Mouse (Mus musculus): ENCODE measurements around the gene Angel1. TPM values are rescaled to one million over a fixed set of nuclear protein-coding genes. Genes with fewer than 3 reads are reported as not detected.

Angel1 gene
- 2.7 and 3.4 TPM in 2 replicates for polyA plus RNA-seq (2012; rRNA removed)

DNA sequence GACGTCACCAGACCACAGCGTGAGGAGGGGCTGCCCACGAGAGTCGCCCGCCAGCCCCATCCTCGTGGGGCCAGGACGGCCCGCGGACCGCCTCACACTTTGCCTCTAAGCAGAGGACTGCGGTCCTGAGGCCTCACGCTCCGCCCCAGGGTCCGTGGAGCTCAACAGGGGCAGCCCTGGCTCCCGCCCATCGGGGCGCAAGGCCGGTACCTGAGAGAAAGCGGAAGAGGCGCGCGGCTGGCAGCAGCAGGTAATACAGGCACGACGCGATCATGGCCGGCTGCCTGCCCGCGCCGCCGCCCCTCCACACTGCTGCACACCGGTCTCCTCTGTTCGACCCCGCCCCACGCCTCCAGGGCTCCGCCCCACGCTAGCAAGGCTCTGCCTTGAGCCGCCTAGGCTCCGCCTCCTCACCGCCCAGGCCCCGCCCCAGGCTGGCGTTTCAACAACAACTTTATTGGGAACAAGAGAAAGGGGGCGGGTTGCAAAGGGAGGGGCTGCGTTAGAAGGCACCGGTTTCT lies at the start of gene Angel1:
Gene Angel1, minus strand, starts transcription at position 341 of the 521 bp plus-strand sequence.

DNA sequence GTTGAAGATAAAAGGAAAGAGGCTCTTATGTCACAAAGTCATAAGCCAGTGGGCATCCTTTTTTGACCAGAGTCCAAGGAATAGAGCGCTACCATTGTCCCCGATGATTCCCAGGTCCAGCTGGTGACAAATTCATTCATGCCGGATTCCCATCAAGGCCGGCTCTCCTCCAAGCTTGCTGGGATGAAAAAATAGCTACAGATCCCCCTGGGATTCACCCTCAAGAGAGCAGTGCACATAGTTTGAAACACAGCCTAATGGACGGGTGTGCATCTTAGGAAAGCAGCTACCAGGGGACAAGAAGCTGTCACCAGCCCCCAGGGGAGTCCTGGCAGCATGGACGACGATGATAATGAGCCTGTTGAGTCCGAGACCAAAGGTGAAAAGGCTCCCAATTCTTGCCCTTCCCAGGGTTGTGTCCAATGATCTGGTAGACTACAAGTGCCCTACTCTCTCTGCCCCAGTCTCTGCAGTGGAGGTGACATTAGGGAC lies 8.1 kb upstream of the Angel1 start, which contains the start of gene Lrrc74a:
Gene Lrrc74a, plus strand, starts transcription at position 51 of the 492 bp plus-strand sequence.

DNA sequence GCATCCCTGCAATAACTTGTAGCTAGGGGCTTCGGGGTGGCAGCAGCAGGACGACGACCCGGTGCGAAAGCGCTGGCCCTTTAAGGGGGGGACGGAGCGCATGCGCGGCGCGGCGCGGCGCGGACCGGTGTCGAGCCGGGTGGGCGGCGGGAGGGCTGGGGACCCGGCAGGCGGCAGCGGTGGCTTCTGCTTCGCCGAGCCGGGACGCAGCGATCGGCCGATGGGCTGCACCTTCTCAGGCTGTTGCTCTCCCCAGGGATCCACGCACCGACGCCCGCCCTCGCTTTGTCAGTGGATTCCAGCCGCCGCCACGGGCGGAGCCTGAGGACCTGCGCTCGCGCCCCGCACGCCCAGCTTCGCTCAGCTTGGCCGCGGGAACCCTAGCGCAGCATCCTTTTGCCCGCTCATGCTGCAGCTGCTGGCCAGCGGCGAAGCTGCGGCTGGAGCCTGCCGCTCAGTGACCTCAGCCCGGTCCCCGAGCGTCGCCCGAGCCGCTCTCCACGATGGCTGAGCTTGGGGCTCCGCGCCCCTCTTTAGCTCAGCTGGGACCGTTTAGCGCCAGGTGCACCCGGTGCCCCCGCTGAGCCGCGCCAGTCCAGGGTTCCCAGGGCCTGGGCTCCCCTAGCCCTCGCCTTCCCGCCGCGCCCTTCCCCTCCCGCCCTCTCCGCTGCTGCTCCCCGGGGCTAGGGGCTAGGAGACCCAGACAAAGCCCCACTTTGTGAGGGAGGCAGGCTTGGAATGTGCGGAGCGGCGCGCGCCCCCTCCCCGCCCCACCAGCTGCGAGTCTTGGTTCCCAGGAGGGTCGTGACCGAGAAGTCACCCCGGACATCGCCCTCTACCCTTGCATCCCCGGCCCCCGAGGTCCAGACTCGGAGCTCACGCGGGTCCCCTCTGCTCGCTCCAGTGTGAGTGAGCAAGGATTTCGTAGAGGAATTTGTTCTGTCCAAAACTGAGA lies 47.4 kb downstream of the Angel1 start, which contains the start of gene Vash1:
Gene Vash1, plus strand, starts transcription at position 110 of the 955 bp plus-strand sequence.

Other genes starting within 250 kb of the Angel1 start
- gene Vash1, start 47.8 kb downstream of the Angel1 start, polyA plus RNA-seq (2012; rRNA removed) = 0.79 and 1.3 TPM in 2 replicates
- gene Lrrc74a, start 7.9 kb upstream of the Angel1 start, polyA plus RNA-seq (2012; rRNA removed) = not detected in 2 replicates
- 20.0 and 29.7 TPM in 2 replicates for gene Irf2bpl, start 158.3 kb upstream of the Angel1 start, polyA plus RNA-seq (2012; rRNA removed)
- gene Cipc, start 220.6 kb upstream of the Angel1 start, polyA plus RNA-seq (2012; rRNA removed) = 10.7 and 10.8 TPM in 2 replicates